Mouse (Mus musculus): ENCODE measurements around the gene Aes.

Aes gene

DNA sequence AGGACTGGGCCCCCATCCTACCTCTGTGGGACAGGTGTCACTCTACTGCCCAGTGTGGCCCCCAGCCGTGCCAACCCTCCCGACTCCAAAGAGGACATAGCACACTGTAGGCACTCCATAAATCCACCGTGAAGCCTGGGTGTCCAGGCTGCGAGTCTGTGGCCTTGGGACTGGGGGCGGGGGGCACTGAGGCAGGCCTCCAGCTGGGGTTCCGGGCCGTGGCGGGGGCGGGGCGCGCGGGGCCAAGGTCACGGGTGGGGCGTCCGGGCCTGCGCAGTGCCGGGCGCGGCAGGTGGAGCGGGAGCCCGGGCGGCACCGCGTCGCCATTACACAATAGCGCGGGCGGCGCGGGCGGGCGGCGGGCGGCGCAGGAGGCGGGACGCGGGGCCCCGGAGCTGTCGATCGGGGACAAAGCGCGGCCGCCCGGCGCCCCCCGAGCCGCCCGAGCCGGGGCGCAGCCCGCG is at the start of gene Aes:
Gene Aes (plus strand): TSS at position 326 of the 464 bp plus-strand sequence.
- DNase-seq (ENCODE audit: low spot score) = peak; percentile 90

- DNase-seq (ENCODE audit: low spot score) = no peak
These were observed 49.0 kb upstream of the Aes start for GRCm38 (mm10) chr10:81510246-81510810.

DNA sequence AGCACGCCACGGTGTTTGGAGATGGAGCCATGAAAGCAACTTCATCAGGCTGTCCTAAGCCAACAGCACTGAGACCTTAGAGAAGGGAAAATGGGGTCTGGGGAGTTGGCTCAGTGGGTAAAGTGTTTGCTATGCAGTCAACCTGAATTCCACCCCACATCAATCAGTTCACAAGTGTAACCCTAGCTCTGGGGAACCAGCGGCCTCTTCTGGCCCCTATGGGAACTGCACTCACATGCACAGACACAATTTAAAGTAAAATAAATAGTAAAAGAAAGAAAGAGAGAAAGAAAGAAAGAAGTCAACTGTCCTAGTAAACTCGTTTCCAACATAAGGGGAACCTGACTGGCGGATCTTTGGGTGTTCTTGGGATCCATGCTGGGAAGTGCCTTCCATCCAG is 45.5 kb upstream of the Aes start:
- no peak for DNase-seq (ENCODE audit: low spot score)

GRCm38 (mm10) chr10:81517227-81517626 is 42.1 kb upstream of the Aes start:
- DNase-seq (ENCODE audit: low spot score) = no peak

DNA sequence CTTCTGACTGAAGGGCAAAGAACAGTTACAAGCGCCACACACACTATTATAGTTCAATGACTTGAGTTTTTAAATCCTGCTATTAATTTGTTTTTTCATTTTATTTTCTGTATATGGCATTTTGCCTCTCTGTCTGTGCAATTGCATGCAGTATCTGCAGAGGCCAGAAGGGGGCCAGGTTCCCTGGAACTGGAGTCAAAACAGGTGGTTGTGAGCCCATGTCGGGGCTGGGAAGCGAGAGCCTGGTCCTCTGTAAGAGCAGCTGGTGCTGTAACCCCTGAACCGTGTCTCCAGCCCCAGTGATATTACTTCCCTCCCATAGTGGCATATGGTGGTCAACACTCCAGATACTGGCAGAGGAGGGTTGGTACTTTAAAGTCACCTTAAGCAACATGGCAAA is 40.7 kb upstream of the Aes start:
- peak; percentile 63 for DNase-seq (ENCODE audit: low spot score)

DNA sequence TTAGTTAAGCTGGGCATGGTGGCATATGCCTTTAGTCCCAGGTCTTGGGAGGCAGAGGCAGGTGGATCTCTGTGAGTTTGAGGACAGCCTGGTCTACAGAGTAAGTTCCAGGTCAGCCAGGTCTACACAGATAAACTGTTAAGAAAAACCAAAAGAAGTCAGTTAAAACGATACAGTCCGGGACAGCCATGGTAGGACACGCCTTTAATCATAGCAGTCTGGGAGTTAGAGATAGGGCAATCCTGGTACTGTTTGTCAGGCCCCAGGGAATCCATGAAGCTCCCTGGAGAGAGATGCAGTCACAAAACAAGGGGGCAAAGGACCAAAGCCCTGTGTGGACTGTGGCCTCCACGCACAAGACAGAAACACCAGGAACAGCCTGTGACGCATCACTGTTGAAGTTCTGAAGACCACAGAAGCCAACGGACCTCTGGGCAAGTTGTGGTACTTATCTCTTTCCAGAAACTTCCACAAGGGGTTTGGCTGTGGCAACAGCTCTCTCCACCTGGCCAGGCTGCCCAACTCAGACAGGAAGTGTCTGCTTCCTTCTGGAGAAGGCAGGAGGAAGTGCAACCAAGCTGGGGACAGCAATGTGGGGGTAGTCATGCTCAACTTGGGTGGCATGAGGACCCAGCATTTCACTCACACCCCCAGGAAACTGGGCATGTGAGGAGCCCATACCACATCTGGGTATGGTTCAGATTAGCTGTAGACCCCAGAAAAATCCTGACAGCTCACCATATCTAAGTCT is 39.9 kb upstream of the Aes start:
- no peak for DNase-seq (ENCODE audit: low spot score)

GRCm38 (mm10) chr10:81519978-81520365 is 39.3 kb upstream of the Aes start:
- no peak for DNase-seq (ENCODE audit: low spot score)

DNA sequence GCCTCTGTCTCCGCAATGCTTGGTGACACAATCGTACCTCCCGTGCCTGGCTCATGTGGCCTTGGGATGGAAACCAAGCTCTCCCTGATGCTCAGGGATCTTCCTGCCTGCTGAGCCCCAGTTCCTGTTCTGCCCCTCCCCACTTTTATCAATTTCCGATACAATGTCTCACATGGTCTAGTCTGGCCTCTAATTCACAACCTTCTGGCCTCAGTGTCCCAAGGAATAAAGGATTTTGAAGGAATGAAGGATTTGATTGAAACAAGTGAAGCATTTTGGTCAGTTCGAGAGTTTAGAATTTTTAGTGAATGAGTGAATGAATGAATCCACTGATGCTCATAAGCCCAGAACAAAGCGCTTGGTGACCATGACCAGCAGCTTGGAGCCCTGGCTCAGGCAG is 36.1 kb upstream of the Aes start:
- DNase-seq (ENCODE audit: low spot score) = no peak

DNA sequence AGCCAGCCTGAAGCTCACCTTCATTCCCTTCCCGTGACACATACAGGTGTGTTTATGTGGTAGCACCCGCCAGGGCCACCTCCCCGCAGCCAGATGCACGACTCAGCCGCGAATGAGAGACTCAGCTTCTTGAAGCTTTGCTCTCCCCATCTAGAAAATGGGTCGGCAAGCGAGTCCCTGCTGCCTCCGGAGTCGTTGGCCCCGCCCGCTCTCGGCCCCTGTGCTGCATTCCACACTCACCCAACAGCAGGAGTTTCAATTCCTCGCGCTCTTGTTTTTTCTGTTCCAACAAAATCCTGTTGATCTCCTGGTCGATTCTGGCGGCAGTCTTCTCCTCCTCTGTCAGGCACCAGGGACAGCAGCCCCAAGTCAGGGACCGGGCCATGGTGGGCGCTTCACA is 35.7 kb upstream of the Aes start:
- no peak for DNase-seq (ENCODE audit: low spot score)

- DNase-seq (ENCODE audit: low spot score) = no peak
These were observed 35.2 kb upstream of the Aes start, which contains the start of gene Gna15 for GRCm38 (mm10) chr10:81524051-81524605. Gene Gna15, minus strand, starts transcription at chr10:81524225.

GRCm38 (mm10) chr10:81525017-81525694 is 34.1 kb upstream of the Aes start:
- DNase-seq (ENCODE audit: low spot score) = no peak

DNA sequence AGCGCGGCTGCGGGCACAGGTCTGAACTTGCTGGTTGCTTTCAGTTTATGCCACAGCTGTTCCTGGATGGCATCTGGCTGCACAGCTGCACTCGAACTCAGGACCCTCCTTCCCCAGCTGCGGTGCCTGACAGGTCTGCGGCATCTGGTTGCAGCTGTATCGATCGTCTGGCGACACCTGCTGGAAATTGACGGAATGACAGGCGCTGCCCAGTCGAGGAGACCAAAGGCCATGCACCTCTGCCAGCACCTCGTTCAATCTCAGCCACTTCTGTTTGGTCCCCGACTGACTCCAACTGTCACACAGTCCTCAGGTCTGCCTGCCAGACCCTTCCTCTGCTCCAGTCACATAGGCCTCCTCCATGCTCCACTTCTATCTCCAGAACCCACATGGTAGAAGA is 32.5 kb upstream of the Aes start:
- DNase-seq (ENCODE audit: low spot score) = peak; percentile 75

- DNase-seq (ENCODE audit: low spot score) = no peak
These were observed 24.5 kb upstream of the Aes start for GRCm38 (mm10) chr10:81534826-81535225.

DNA sequence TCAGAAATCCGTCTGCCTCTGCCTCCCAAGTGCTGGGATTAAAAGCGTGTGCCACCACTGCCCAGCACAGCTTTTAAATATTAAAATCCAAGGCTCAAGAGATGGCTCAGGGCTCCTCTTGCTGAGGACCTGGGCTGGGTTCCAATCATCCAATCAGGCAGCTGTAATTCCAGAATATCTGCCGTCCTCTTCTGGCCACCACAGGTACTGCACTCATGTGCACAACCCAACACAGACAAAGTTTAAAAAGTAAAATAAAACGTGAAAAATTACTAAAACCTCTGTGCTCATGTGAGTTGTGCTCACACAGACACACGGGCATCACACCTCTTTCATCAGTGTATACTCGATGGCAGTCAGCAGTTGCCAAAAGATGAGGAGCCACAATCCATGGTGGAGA is 22.6 kb upstream of the Aes start:
- no peak for DNase-seq (ENCODE audit: low spot score)

GRCm38 (mm10) chr10:81537429-81537828 is 21.9 kb upstream of the Aes start:
- no peak for DNase-seq (ENCODE audit: low spot score)

- DNase-seq (ENCODE audit: low spot score) = no peak
These were observed 20.8 kb upstream of the Aes start for GRCm38 (mm10) chr10:81538321-81539048.

DNA sequence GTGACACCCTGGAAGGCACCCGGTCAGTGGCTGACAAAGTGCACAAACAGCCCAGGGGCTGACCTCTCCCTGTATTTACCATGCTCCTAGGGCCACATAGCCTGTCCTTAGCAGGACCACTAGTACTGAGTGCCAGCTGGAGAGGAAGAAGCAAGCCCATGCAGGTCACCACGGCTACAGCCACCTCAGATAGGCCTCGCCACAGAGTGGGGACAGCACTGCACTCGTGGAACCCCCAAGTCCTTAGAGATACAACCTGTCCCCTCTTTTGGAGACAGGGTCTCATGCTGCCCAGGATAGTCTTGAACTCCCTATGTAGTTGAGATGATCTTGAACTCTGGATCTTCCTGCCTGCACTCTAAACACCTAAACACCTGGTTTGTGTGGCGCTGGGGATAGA is 17.9 kb upstream of the Aes start:
- no peak for DNase-seq (ENCODE audit: low spot score)

DNA sequence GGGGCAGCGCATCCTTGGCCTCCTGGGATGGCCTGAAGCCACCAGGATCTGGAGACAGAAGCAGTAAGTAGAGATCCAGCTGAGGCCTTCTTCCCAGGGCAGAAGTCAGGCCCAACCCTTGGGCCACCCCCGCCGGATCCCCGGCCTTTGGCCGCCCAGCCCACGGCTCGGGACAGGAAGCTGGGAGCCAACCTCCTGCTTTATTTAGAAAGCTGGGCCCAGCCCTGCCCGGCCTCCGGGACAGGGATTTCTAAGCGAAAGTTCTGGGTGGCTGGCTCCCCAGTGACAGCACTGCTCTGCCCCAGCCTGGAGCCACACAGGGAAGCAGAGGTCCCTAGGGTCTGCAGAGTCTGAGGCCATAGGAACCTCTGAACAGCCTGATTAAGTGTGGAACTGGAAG is 17.5 kb upstream of the Aes start:
- DNase-seq (ENCODE audit: low spot score) = peak; percentile 42

DNA sequence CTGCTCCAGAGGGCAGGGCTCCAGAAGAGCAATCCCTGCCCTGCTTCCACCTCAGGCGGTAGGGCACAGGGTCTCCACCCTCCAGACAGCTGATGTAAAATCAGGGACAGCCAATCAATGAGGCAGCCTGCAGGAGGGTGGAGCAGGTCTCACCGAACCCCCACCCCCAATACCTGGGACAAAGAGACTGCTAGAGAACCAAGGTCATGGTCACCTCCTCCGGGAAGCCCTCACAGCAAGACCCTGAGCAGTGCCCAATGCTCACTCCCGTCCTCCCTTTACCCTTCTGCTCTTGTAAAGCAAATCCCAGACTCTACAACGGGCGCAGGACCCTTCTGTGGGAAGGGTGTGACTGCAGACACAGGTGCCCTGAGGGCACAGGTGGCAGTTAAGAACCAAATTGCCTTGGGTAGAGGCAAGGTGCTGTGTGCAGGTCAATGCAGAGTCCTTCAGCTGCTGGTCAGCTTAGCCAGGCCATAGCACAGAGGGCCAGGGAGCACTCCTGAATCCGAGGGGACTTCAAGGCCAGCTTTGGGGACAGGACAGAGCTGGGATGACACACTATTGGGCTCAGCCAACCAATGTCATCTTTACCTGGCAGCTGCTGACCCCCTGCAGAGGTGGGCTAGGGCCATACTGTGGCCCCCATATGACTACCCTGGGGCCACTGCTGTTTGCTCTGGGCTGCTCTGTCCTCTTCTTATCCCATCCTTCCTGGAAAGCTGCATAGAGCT is 16.4 kb upstream of the Aes start:
- DNase-seq (ENCODE audit: low spot score) = no peak

GRCm38 (mm10) chr10:81543633-81544032 is 15.7 kb upstream of the Aes start:
- no peak for DNase-seq (ENCODE audit: low spot score)

All from ovary, postnatal 36 days (tissue).